Mouse (Mus musculus): ENCODE measurements around the gene Cdk19.

The Cdk19 gene

GRCm38 (mm10) chr10:40339351-40339964 is at the start of gene Cdk19:
Gene Cdk19 (plus strand): TSS chr10:40339564.
- DNase-seq = no peak

GRCm38 (mm10) chr10:40292640-40293039 is 46.7 kb upstream of the Cdk19 start:
- DNase-seq = no peak

- peak; percentile 81 for DNase-seq
These were observed 38.7 kb upstream of the Cdk19 start for GRCm38 (mm10) chr10:40300648-40301171.

- peak; percentile 62 for DNase-seq
These were observed 37.9 kb upstream of the Cdk19 start for GRCm38 (mm10) chr10:40301181-40302075.

- DNase-seq = peak; percentile 100
These were observed 37.0 kb upstream of the Cdk19 start, which contains the start of gene Amd1 for GRCm38 (mm10) chr10:40302140-40302985. Gene Amd1 (minus strand): TSS chr10:40302186.

- DNase-seq = no peak
These were observed 33.4 kb upstream of the Cdk19 start for GRCm38 (mm10) chr10:40305989-40306388.

- no peak for DNase-seq
These were observed 31.4 kb upstream of the Cdk19 start for GRCm38 (mm10) chr10:40307826-40308583.

- no peak for DNase-seq
These were observed 29.3 kb upstream of the Cdk19 start for GRCm38 (mm10) chr10:40309884-40310635.

- DNase-seq = no peak
These were observed 26.6 kb upstream of the Cdk19 start for GRCm38 (mm10) chr10:40312781-40313180.

GRCm38 (mm10) chr10:40316841-40317585 is 22.4 kb upstream of the Cdk19 start:
- DNase-seq = no peak

GRCm38 (mm10) chr10:40320306-40320705 is 19.1 kb upstream of the Cdk19 start:
- no peak for DNase-seq

GRCm38 (mm10) chr10:40328004-40328551 is 11.3 kb upstream of the Cdk19 start:
- DNase-seq = no peak

- DNase-seq = no peak
These were observed 9.1 kb upstream of the Cdk19 start for GRCm38 (mm10) chr10:40330262-40330661.

- DNase-seq = no peak
These were observed 6.5 kb upstream of the Cdk19 start for GRCm38 (mm10) chr10:40332864-40333263.

GRCm38 (mm10) chr10:40342036-40342435 is 2.7 kb downstream of the Cdk19 start:
- DNase-seq = no peak

- DNase-seq = no peak
These were observed 7.5 kb downstream of the Cdk19 start for GRCm38 (mm10) chr10:40346776-40347403.

GRCm38 (mm10) chr10:40347461-40347954 is 8.1 kb downstream of the Cdk19 start:
- DNase-seq = peak; percentile 24

- DNase-seq = peak; percentile 99
These were observed 9.5 kb downstream of the Cdk19 start for GRCm38 (mm10) chr10:40348566-40349536.

All from cerebellum, adult 11-12 months (tissue).